Mouse (Mus musculus): ENCODE results near the gene Lamc2. TPM values are rescaled to one million over a fixed set of nuclear protein-coding genes. Genes with fewer than 3 reads are reported as not detected.

Gene Lamc2
- polyA plus RNA-seq, 2 experiments = 4.9 to 10.6 TPM

GRCm38 (mm10) chr1:153192945-153193344 is 6.7 kb upstream of the Lamc2 start:
- ATAC-seq (ENCODE audit: low FRiP score, low read depth) (no peak), DNase-seq (ENCODE audit: low spot score) (no peak)
- Histone ChIP-seq H3K36me3 (ENCODE audit: control insufficient read depth, insufficient read depth, low read length) (no peaks in the 10 kb centered on the region), H3K4me2 (replicated peaks; ENCODE audit: low read depth, low read length, severe bottlenecking) (no peak overlapping the region), H3K27me3 (ENCODE audit: control insufficient read depth, insufficient read depth, low read length) (0 out of 2 replicates have a peak, but pooled peaks cover 2% of the 10 kb centered on the region), H3K4me3 (replicated peaks; ENCODE audit: low read length) (no peak overlapping the region), H3K9me3 (ENCODE audit: control insufficient read depth, low read length) (no peaks in the 10 kb centered on the region), H3K9ac (ENCODE audit: low read depth, low read length, severe bottlenecking) (no peak overlapping the region), H3K4me1 (ENCODE audit: control insufficient read depth, insufficient read depth, low read length) (peaks cover 11% of the 10 kb centered on the region), H3K27ac (replicated peaks; ENCODE audit: low read depth, low read length) (no peak overlapping the region)
- WGBS = 89% methylated on average over 6 of the region's 6 CpGs
- TF ChIP-seq POLR2A (IDR thresholded peaks at IDR 0.05; ENCODE audit: borderline replicate concordance, extremely low read depth, insufficient read depth, insufficient read length) = no peak

DNA sequence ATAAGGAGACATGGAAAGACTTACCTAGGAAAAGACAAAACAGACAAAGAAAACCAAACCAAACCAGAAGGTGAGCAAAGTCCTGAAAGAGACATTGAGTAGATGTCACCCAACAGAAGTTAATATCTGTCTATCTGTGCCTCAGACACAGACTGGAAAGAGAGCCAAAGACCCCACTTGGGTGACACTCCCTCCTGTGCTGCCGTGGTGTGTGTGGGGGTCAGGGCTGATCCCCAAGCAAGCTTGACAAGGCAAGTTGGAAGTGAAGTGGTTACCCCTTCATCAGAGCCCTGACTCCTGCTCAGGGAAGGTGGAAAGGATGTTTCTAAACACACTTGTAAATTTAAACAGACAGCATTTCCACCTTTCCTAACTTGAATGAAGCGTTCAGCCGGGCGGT is 6.1 kb upstream of the Lamc2 start:
- TF ChIP-seq POLR2A (IDR thresholded peaks at IDR 0.05; ENCODE audit: borderline replicate concordance, extremely low read depth, insufficient read depth, insufficient read length) = no peak
- H3K4me2 ChIP-seq (replicated peaks; ENCODE audit: low read depth, low read length, severe bottlenecking) = no peak overlapping the region; the same call in 1 of the 2 replicates
- H3K27me3 ChIP-seq (ENCODE audit: control insufficient read depth, insufficient read depth, low read length) = 0 out of 2 replicates have a peak, but pooled peaks cover 5% of the 10 kb centered on the region
- no peak overlapping the region for H3K27ac ChIP-seq (replicated peaks; ENCODE audit: low read depth, low read length)
- H3K9me3 ChIP-seq (ENCODE audit: control insufficient read depth, low read length) = no peaks in the 10 kb centered on the region
- ATAC-seq (ENCODE audit: low FRiP score, low read depth) = no peak
- DNase-seq (ENCODE audit: low spot score) = no peak
- no peak overlapping the region for H3K9ac ChIP-seq (ENCODE audit: low read depth, low read length, severe bottlenecking)
- H3K4me1 ChIP-seq (ENCODE audit: control insufficient read depth, insufficient read depth, low read length) = peaks cover 11% of the 10 kb centered on the region
- H3K4me3 ChIP-seq (replicated peaks; ENCODE audit: low read length) = no peak overlapping the region
- 78% methylated on average over 4 of the region's 4 CpGs for WGBS
- no peaks in the 10 kb centered on the region for H3K36me3 ChIP-seq (ENCODE audit: control insufficient read depth, insufficient read depth, low read length)

DNA sequence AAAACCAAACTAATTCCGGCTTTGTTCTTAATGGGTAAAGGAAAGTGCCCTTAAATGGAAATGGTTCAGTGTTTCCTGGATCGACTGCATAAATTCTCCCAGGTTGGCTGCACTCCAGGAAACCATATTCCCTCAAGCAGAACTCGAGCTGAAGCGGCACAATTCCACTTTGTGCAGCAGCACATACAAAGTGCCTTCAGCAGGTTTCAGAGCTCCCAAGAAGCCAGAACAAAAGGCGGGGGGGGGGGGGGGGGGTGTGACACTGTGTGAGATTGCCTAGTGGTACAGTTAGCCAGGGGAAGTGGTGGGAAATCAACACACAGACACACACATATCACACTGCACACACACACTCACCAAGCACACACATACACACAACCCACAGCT is 5.7 kb upstream of the Lamc2 start:
- peak overlapping the region; percentile 16; the same call in 1 of the 2 replicates for H3K4me2 ChIP-seq (replicated peaks; ENCODE audit: low read depth, low read length, severe bottlenecking)
- no peak overlapping the region for H3K4me3 ChIP-seq (replicated peaks; ENCODE audit: low read length)
- peak; percentile 86 for DNase-seq (ENCODE audit: low spot score)
- no peaks in the 10 kb centered on the region for H3K9me3 ChIP-seq (ENCODE audit: control insufficient read depth, low read length)
- H3K4me1 ChIP-seq (ENCODE audit: control insufficient read depth, insufficient read depth, low read length) = peaks cover 11% of the 10 kb centered on the region
- no peak overlapping the region for H3K9ac ChIP-seq (ENCODE audit: low read depth, low read length, severe bottlenecking)
- no peaks in the 10 kb centered on the region for H3K36me3 ChIP-seq (ENCODE audit: control insufficient read depth, insufficient read depth, low read length)
- TF ChIP-seq POLR2A (IDR thresholded peaks at IDR 0.05; ENCODE audit: borderline replicate concordance, extremely low read depth, insufficient read depth, insufficient read length) = no peak
- ATAC-seq (ENCODE audit: low FRiP score, low read depth) = peak; percentile 50
- H3K27ac ChIP-seq (replicated peaks; ENCODE audit: low read depth, low read length) = no peak overlapping the region
- 0 out of 2 replicates have a peak, but pooled peaks cover 5% of the 10 kb centered on the region for H3K27me3 ChIP-seq (ENCODE audit: control insufficient read depth, insufficient read depth, low read length)
- WGBS = 9% methylated on average over 5 of the region's 5 CpGs

DNA sequence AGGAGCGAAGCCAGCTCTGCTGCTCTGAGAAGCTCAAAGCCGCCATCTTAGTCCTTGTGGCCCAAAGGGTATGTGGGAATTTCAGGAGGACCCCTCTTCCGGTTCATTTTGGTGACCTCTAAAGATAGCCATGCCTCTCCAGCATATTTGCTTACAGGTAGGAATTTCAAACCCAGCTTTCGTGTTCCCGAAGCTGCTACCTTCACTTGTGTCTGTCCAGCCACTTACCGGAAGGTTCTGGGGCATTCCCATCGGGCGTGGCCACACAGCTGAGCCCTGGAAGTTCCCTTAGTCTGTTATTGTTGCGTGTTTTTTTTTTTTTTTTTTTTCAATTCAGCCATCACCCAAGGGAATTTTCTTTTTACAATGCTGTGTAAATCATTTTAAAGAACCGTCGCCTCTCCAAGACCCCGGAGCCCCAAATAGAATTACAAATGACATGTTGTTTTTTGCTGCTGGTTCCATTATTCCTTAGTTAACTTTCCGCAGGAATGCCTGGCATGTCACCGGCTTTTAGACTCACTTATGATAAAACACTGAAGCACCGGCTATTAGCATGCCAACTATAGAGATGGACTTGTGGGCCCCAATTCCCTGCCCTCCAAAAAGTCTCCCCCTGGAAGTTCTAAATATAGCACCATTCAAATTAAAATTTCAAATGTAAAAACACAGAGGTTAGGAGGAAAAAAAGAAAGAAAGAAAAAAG is 5.1 kb upstream of the Lamc2 start:
- Histone ChIP-seq H3K9me3 (ENCODE audit: control insufficient read depth, low read length) (no peaks in the 10 kb centered on the region), H3K36me3 (ENCODE audit: control insufficient read depth, insufficient read depth, low read length) (no peaks in the 10 kb centered on the region), H3K4me1 (ENCODE audit: control insufficient read depth, insufficient read depth, low read length) (peaks cover 14% of the 10 kb centered on the region), H3K4me2 (replicated peaks; ENCODE audit: low read depth, low read length, severe bottlenecking) (0 out of 2 replicates have a peak overlapping the region, but pooled peaks have one; percentile 16), H3K9ac (ENCODE audit: low read depth, low read length, severe bottlenecking) (no peak overlapping the region), H3K27ac (replicated peaks; ENCODE audit: low read depth, low read length) (no peak overlapping the region), H3K27me3 (ENCODE audit: control insufficient read depth, insufficient read depth, low read length) (peaks cover 9% of the 10 kb centered on the region; the same call in 1 of the 2 replicates), H3K4me3 (replicated peaks; ENCODE audit: low read length) (no peak overlapping the region)
- peak; percentile 15; the same call in 1 of the 2 replicates for ATAC-seq (ENCODE audit: low FRiP score, low read depth)
- DNase-seq (ENCODE audit: low spot score) = peak; percentile 5
- TF ChIP-seq POLR2A (IDR thresholded peaks at IDR 0.05; ENCODE audit: borderline replicate concordance, extremely low read depth, insufficient read depth, insufficient read length) = no peak
- WGBS = 56% methylated on average over 15 of the region's 15 CpGs

GRCm38 (mm10) chr1:153188081-153188480 is 1.8 kb upstream of the Lamc2 start:
- TF ChIP-seq POLR2A (IDR thresholded peaks at IDR 0.05; ENCODE audit: borderline replicate concordance, extremely low read depth, insufficient read depth, insufficient read length) = no peak
- DNase-seq (ENCODE audit: low spot score) = no peak
- H3K36me3 ChIP-seq (ENCODE audit: control insufficient read depth, insufficient read depth, low read length) = no peaks in the 10 kb centered on the region
- H3K4me3 ChIP-seq (replicated peaks; ENCODE audit: low read length) = no peak overlapping the region
- no peak for ATAC-seq (ENCODE audit: low FRiP score, low read depth)
- no peak overlapping the region for H3K4me2 ChIP-seq (replicated peaks; ENCODE audit: low read depth, low read length, severe bottlenecking)
- no peak overlapping the region for H3K9ac ChIP-seq (ENCODE audit: low read depth, low read length, severe bottlenecking)
- H3K4me1 ChIP-seq (ENCODE audit: control insufficient read depth, insufficient read depth, low read length) = peaks cover 22% of the 10 kb centered on the region
- 80% methylated on average over 3 of the region's 3 CpGs for WGBS
- H3K27ac ChIP-seq (replicated peaks; ENCODE audit: low read depth, low read length) = no peak overlapping the region
- H3K9me3 ChIP-seq (ENCODE audit: control insufficient read depth, low read length) = no peaks in the 10 kb centered on the region
- H3K27me3 ChIP-seq (ENCODE audit: control insufficient read depth, insufficient read depth, low read length) = peaks cover 24% of the 10 kb centered on the region

Data from limb, embryonic 14.5 days (tissue).